Mouse (Mus musculus): ENCODE results near the gene Lpar3.
A peak's percentile ranks its signal among the peaks of the same experiment; 100 is the strongest.

Gene Lpar3

GRCm38 (mm10) chr3:146316293-146316692 is 95.5 kb downstream of the Lpar3 start:
- no peak for DNase-seq

DNA sequence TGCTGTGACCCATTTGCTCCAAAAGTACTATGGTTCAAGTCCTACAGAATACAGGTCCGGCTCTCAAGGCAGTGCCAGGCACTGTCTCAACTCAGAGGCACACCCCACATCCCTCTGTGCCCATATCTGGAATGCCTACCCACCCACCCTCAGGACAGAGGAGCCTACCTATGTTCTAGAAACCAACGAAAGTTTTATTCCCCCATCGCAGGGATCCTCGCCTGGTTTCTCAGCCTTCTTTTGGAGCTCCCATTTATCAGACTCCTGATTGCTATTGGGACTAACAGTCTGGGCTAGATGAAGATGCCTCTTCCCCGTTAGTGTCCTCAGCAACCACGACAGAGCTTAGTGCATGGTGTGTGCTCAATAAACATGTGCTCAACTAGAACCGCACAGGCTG is 96.6 kb downstream of the Lpar3 start:
- DNase-seq = no peak

DNA sequence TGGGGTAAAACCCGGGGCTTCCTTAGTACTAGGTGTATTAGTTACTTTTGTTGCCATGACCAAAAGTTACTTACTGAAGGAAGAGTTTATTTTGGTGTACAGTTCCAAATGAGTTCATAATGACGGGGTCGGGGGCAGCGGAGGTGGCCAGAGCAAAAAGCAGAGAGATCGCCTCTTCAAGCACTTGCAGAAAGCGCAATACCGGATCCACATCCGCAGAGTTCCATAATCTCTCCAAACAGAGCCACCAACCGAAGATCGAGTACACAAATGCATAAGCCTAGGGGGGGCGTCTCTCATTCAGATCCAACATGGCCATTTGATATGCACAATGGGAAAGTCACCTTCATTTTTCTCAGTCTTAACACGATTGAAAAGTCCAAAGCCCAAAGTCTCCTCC is 97.1 kb downstream of the Lpar3 start:
- DNase-seq = no peak

- DNase-seq = no peak
Observed at GRCm38 (mm10) chr3:146318520-146318938, 97.8 kb downstream of the Lpar3 start.

DNA sequence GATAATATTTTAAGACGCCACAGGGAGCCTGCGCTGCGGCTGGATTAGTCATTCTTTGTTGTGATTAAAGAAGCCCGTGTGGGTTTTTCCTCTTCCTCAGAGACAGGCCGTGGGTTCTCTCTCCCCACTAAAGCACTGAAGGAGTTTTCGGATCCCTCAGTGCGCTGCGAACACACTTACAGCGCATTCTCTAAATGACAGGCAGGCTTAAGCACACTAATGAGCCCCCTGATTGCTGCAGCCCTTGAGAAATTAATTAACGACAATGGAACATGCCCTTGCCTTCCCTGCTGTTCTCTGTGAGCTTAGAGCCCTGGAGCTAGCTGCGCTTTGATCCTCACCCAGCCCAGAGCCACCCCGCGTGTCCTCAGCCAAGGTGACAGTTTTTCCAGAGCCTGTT is 98.2 kb downstream of the Lpar3 start:
- no peak for DNase-seq

DNA sequence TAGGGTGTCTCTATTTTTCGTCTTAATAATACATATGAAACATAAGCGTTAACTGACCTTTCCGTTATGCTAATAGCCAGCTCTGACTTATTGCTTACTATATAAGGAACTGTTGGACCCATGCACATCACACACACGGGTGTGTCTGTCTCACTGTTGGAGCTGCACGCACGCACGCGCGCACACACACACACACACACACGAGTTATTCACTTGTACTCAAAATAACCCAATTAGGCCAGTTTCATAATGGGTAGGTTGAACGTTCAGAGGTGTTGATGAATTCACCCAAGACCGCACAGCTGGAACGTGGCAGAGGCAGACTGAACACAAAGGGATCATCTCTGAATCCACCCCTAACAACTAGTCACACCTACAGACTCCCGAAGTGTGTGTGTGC is 98.7 kb downstream of the Lpar3 start:
- no peak for DNase-seq

DNA sequence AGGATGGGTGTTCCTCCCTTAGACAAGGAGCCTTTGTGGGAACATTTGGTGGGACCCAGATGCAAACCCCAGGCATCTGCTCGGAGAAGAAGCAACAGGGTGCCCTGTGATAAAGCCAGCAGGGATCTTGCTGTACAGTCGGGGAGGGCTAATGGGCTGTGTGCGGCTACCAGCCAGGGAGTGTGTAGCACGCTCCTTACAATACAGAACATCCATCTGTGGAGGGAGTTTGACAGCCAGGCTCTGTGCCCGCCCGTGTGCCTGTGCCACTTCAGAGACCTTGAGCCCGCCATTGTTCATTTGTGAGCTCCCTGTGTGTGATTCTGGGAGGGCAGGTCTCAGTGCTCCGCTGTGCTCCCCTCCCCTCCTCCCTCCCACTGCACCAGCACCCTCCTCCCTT is 104.2 kb downstream of the Lpar3 start:
- DNase-seq = no peak

GRCm38 (mm10) chr3:146326743-146327536 is 106.2 kb downstream of the Lpar3 start:
- no peak for DNase-seq

GRCm38 (mm10) chr3:146327537-146328255 is 106.9 kb downstream of the Lpar3 start:
- peak; percentile 83 for DNase-seq

DNA sequence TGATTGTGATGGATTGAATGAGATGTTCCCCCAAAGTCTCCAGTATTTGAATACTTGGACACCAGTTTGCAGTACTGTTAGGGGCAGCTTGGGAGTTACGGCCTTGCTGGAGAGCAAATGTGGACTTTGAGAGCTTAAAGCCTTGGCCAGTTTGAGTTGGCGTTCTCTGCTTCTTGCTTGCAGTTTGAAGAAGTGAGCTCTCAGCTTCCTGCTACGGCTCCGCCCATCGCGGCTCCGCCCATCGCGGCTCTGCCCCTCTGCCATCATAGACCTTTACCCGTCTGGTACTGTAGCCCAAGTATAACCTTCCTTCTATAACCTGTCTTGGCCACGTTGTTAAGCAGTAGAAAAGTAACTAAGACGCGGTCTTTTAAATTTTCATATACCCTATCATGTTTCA is 108.0 kb downstream of the Lpar3 start:
- DNase-seq = peak; percentile 67

DNA sequence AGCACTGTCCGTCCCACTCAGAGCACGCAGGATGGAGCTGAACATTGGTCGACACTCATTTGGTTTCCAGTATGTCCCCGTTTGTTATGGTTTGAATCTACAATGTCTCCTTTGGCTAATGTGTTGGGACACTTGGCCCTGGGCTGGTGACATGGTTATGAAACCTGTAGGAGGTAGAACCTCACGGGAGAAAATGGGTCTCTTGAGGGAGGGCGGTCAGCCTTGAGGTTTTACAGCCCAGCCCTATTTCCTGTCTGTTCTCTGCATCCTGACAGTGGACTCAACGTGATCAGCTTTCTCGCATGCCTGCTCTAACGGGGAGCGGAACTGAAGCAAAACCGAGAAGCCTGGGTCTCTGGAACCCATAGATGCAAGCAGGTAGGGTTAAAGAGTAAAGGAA is 111.1 kb downstream of the Lpar3 start:
- no peak for DNase-seq

GRCm38 (mm10) chr3:146333270-146333669 is 112.5 kb downstream of the Lpar3 start:
- no peak for DNase-seq

GRCm38 (mm10) chr3:146334070-146334469 is 113.3 kb downstream of the Lpar3 start:
- DNase-seq = no peak
